Mouse (Mus musculus): ENCODE data around the gene Tmbim6. TPM values are rescaled to one million over a fixed set of nuclear protein-coding genes. Genes with fewer than 3 reads are reported as not detected.
"Not testable (repeated sequence)": the region's sequence is repeated elsewhere in the genome, so short reads cannot be mapped to it uniquely, and the experiment has no call there.

Gene Tmbim6
- polyA plus RNA-seq, 1 experiment from 2014 or later = 726 TPM

GRCm38 (mm10) chr15:99438966-99439698, 46.5 kb downstream of the Tmbim6 start:
- H3K9ac ChIP-seq (ENCODE audit: low read depth, low read length) = 0 out of 2 replicates have a peak overlapping the region, but pooled peaks have one; percentile 7
- WGBS = 69% methylated on average over 8 of the region's 8 CpGs
- peaks cover 50% of the 10 kb centered on the region for H3K4me1 ChIP-seq (ENCODE audit: control insufficient read depth, insufficient read depth, low read length)
- H3K4me2 ChIP-seq (ENCODE audit: low read depth, low read length) = no peak overlapping the region
- H3K36me3 ChIP-seq (ENCODE audit: control insufficient read depth, insufficient read depth, low read length) = 0 out of 2 replicates have a peak, but pooled peaks cover 3% of the 10 kb centered on the region
- H3K9me3 ChIP-seq (ENCODE audit: control insufficient read depth, low read length) = no peaks in the 10 kb centered on the region
- no peaks in the 10 kb centered on the region for H3K27me3 ChIP-seq (replicated peaks; ENCODE audit: control insufficient read depth, insufficient read depth, low read length)
- H3K4me3 ChIP-seq (ENCODE audit: low read length) = no peak overlapping the region
- ATAC-seq = peak; percentile 29
- H3K27ac ChIP-seq (ENCODE audit: low read length) = peak overlapping the region; percentile 65

DNA sequence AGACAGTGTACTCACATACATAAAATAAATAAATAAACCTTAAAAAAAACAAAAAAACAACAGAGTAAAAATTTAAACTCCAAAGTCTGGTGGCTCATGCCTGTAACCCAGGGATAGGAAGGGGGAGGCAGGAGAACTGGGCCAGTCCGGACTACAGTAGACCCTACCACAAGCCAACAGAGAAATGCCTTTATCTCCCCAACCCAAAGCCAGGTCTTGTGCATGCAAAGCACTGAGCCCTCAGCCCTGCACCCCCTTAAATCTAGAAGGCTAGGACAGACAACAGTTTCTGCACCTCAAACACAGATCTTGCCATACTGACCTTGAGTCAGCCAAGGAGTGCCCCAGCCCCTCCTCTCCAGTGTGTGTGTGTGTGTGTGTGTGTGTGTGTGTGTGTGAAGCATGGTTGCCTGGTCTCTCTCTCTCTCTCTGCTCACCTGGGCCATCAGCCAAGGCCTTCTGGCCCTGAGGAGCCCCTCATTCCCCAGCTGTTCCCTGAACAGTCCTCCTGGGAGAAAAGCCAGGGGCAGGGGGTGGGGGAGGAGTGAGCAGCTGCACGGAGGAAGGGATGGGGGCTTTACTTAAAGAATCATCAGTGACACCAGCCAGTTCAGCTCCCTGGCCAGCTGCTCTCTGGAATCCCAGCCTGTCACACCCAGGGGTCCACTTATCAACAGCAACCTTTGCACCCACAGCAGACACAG, 47.6 kb downstream of the Tmbim6 start:
- Histone ChIP-seq H3K9ac (ENCODE audit: low read depth, low read length) (peak overlapping the region; percentile 28; the same call in 1 of the 2 replicates), H3K4me1 (ENCODE audit: control insufficient read depth, insufficient read depth, low read length) (peaks cover 50% of the 10 kb centered on the region), H3K4me3 (ENCODE audit: low read length) (no peak overlapping the region), H3K4me2 (ENCODE audit: low read depth, low read length) (peak overlapping the region; percentile 35; the same call in 1 of the 2 replicates), H3K27me3 (replicated peaks; ENCODE audit: control insufficient read depth, insufficient read depth, low read length) (no peaks in the 10 kb centered on the region), H3K36me3 (ENCODE audit: control insufficient read depth, insufficient read depth, low read length) (0 out of 2 replicates have a peak, but pooled peaks cover 4% of the 10 kb centered on the region), H3K27ac (ENCODE audit: low read length) (peak overlapping the region; percentile 90), H3K9me3 (ENCODE audit: control insufficient read depth, low read length) (no peaks in the 10 kb centered on the region)
- ATAC-seq = peak; percentile 87
- 27% methylated on average over 2 of the region's 2 CpGs for WGBS

GRCm38 (mm10) chr15:99440816-99441457, 48.3 kb downstream of the Tmbim6 start:
- ATAC-seq = no peak
- 21% methylated on average over 8 of the region's 8 CpGs for WGBS
- Histone ChIP-seq H3K27me3 (replicated peaks; ENCODE audit: control insufficient read depth, insufficient read depth, low read length) (no peaks in the 10 kb centered on the region), H3K4me3 (ENCODE audit: low read length) (no peak overlapping the region), H3K27ac (ENCODE audit: low read length) (peak overlapping the region; percentile 90), H3K9me3 (ENCODE audit: control insufficient read depth, low read length) (no peaks in the 10 kb centered on the region), H3K9ac (ENCODE audit: low read depth, low read length) (peak overlapping the region; percentile 28; the same call in 1 of the 2 replicates), H3K36me3 (ENCODE audit: control insufficient read depth, insufficient read depth, low read length) (0 out of 2 replicates have a peak, but pooled peaks cover 4% of the 10 kb centered on the region), H3K4me1 (ENCODE audit: control insufficient read depth, insufficient read depth, low read length) (peaks cover 52% of the 10 kb centered on the region), H3K4me2 (ENCODE audit: low read depth, low read length) (peak overlapping the region; percentile 35)

DNA sequence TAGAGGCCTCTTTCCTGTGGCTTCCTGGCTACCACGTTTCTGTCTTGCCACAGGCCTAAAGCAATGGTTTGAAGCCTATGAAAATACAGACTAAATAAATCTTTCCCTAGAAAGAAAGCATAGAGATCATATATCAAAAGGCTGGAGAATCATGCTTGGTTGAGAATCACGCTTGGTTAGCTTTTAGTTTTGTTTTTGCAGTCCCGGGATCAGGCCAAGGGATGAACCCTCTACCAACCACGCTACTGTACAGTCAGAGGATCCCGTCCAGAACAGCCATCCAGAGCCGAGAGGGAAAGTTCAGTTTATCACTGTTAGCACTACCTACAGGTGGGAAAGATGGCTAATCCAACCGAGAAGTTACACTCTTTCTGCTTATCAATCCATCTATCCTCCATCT, 49.7 kb downstream of the Tmbim6 start:
- Histone ChIP-seq H3K27ac (ENCODE audit: low read length) (no peak overlapping the region), H3K9ac (ENCODE audit: low read depth, low read length) (no peak overlapping the region), H3K4me1 (ENCODE audit: control insufficient read depth, insufficient read depth, low read length) (peaks cover 44% of the 10 kb centered on the region), H3K27me3 (replicated peaks; ENCODE audit: control insufficient read depth, insufficient read depth, low read length) (no peaks in the 10 kb centered on the region), H3K9me3 (ENCODE audit: control insufficient read depth, low read length) (no peaks in the 10 kb centered on the region), H3K4me3 (ENCODE audit: low read length) (no peak overlapping the region), H3K36me3 (ENCODE audit: control insufficient read depth, insufficient read depth, low read length) (0 out of 2 replicates have a peak, but pooled peaks cover 4% of the 10 kb centered on the region), H3K4me2 (ENCODE audit: low read depth, low read length) (no peak overlapping the region)
- WGBS = 77% methylated on average over 7 of the region's 7 CpGs
- ATAC-seq = no peak

GRCm38 (mm10) chr15:99445567-99445966, 52.9 kb downstream of the Tmbim6 start:
- 0 out of 2 replicates have a peak, but pooled peaks cover 4% of the 10 kb centered on the region for H3K36me3 ChIP-seq (ENCODE audit: control insufficient read depth, insufficient read depth, low read length)
- H3K27ac ChIP-seq (ENCODE audit: low read length) = 0 out of 2 replicates have a peak overlapping the region, but pooled peaks have one; percentile 33
- no peak overlapping the region for H3K4me2 ChIP-seq (ENCODE audit: low read depth, low read length)
- no peaks in the 10 kb centered on the region for H3K9me3 ChIP-seq (ENCODE audit: control insufficient read depth, low read length)
- WGBS = 29% methylated on average over 6 of the region's 6 CpGs
- H3K4me3 ChIP-seq (ENCODE audit: low read length) = no peak overlapping the region
- no peaks in the 10 kb centered on the region for H3K27me3 ChIP-seq (replicated peaks; ENCODE audit: control insufficient read depth, insufficient read depth, low read length)
- peaks cover 41% of the 10 kb centered on the region for H3K4me1 ChIP-seq (ENCODE audit: control insufficient read depth, insufficient read depth, low read length)
- peak; percentile 71 for ATAC-seq
- no peak overlapping the region for H3K9ac ChIP-seq (ENCODE audit: low read depth, low read length)

DNA sequence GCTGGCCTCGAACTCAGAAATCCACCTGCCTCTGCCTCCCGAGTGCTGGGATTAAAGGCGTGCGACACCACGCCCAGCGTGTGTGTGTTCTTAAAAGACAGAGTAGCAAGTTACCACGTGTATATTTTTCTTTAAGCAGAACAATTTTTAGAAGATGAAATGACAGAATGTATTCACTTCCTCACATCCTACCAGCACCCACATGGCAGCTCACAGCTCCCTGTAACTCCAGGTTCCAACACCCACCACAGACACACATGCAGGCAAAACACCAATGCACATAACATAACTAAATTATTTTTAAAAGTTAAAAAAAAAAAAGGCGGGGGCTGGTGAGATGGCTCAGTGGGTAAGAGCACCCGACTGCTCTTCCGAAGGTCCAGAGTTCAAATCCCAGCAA, 53.5 kb downstream of the Tmbim6 start:
- not testable (repeated sequence) for H3K9ac ChIP-seq (ENCODE audit: low read depth, low read length); H3K27me3 ChIP-seq (replicated peaks; ENCODE audit: control insufficient read depth, insufficient read depth, low read length); H3K9me3 ChIP-seq (ENCODE audit: control insufficient read depth, low read length); H3K4me2 ChIP-seq (ENCODE audit: low read depth, low read length); H3K36me3 ChIP-seq (ENCODE audit: control insufficient read depth, insufficient read depth, low read length); H3K4me3 ChIP-seq (ENCODE audit: low read length); ATAC-seq; H3K27ac ChIP-seq (ENCODE audit: low read length)
- WGBS = 91% methylated on average over 10 of the region's 10 CpGs
- H3K4me1 ChIP-seq (ENCODE audit: control insufficient read depth, insufficient read depth, low read length) = peaks cover 37% of the 10 kb centered on the region

- ATAC-seq = peak; percentile 47
- H3K4me2 ChIP-seq (ENCODE audit: low read depth, low read length) = peak overlapping the region; percentile 10; the same call in 1 of the 2 replicates
- no peaks in the 10 kb centered on the region for H3K36me3 ChIP-seq (ENCODE audit: control insufficient read depth, insufficient read depth, low read length)
- H3K27me3 ChIP-seq (replicated peaks; ENCODE audit: control insufficient read depth, insufficient read depth, low read length) = no peaks in the 10 kb centered on the region
- H3K9ac ChIP-seq (ENCODE audit: low read depth, low read length) = peak overlapping the region; percentile 19; the same call in 1 of the 2 replicates
- no peaks in the 10 kb centered on the region for H3K9me3 ChIP-seq (ENCODE audit: control insufficient read depth, low read length)
- 61% methylated on average over 9 of the region's 9 CpGs for WGBS
- H3K4me1 ChIP-seq (ENCODE audit: control insufficient read depth, insufficient read depth, low read length) = peaks cover 25% of the 10 kb centered on the region
- peak overlapping the region; percentile 17 for H3K27ac ChIP-seq (ENCODE audit: low read length)
- no peak overlapping the region for H3K4me3 ChIP-seq (ENCODE audit: low read length)
Observed at GRCm38 (mm10) chr15:99449131-99449750, 56.6 kb downstream of the Tmbim6 start.

- Histone ChIP-seq H3K9ac (ENCODE audit: low read depth, low read length) (no peak overlapping the region), H3K27me3 (replicated peaks; ENCODE audit: control insufficient read depth, insufficient read depth, low read length) (no peaks in the 10 kb centered on the region), H3K4me1 (ENCODE audit: control insufficient read depth, insufficient read depth, low read length) (peaks cover 25% of the 10 kb centered on the region), H3K4me3 (ENCODE audit: low read length) (no peak overlapping the region), H3K9me3 (ENCODE audit: control insufficient read depth, low read length) (no peaks in the 10 kb centered on the region), H3K36me3 (ENCODE audit: control insufficient read depth, insufficient read depth, low read length) (no peaks in the 10 kb centered on the region), H3K4me2 (ENCODE audit: low read depth, low read length) (no peak overlapping the region), H3K27ac (ENCODE audit: low read length) (peak overlapping the region; percentile 17)
- 48% methylated on average over 8 of the region's 8 CpGs for WGBS
- peak; percentile 28; the same call in 1 of the 2 replicates for ATAC-seq
Observed at GRCm38 (mm10) chr15:99449751-99450280, 57.1 kb downstream of the Tmbim6 start.
